Mouse (Mus musculus) splenic B cell, adult 2 months (primary cell): Measurements from ENCODE around the gene Yy1.
A peak's percentile ranks its signal among the peaks of the same experiment; 100 is the strongest.
"Not testable (repeated sequence)": the region's sequence is repeated elsewhere in the genome, so short reads cannot be mapped to it uniquely, and the experiment has no call there.

ENCODE experiments used
- DNase-seq: peaks from one replicate; pipeline ENCODE4 v3.0.0-alpha.2; 2011; ENCODE audit warnings: low read depth, low spot score
- H3K27me3 ChIP-seq: 2 replicates; pipeline ENCODE4 v1.6.1; 2012; ENCODE audit warnings: mild to moderate bottlenecking, low read length, moderate library complexity, mixed read lengths; ENCODE audit not compliant: control insufficient read depth, poor library complexity, insufficient read depth, severe bottlenecking
- H3K36me3 ChIP-seq: 2 replicates; pipeline ENCODE4 v1.6.1; 2012; ENCODE audit warnings: mild to moderate bottlenecking, low read length, moderate library complexity, mixed read lengths; ENCODE audit not compliant: control insufficient read depth, poor library complexity, insufficient read depth, severe bottlenecking

Yy1 gene

GRCm38 (mm10) chr12:108827641-108828040 is 34.9 kb downstream of the Yy1 start:
- Histone ChIP-seq H3K27me3 (no peaks in the 10 kb centered on the region), H3K36me3 (no peaks in the 10 kb centered on the region)
- DNase-seq = no peak

- no peaks in the 10 kb centered on the region for H3K36me3 ChIP-seq
- DNase-seq = no peak
- H3K27me3 ChIP-seq = no peaks in the 10 kb centered on the region
These were observed 36.9 kb downstream of the Yy1 start for GRCm38 (mm10) chr12:108829636-108830035.

- Histone ChIP-seq H3K27me3 (no peaks in the 10 kb centered on the region), H3K36me3 (no peaks in the 10 kb centered on the region)
- DNase-seq = no peak
These were observed 37.6 kb downstream of the Yy1 start for GRCm38 (mm10) chr12:108830358-108830757.

- H3K36me3 ChIP-seq = no peaks in the 10 kb centered on the region
- DNase-seq = no peak
- no peaks in the 10 kb centered on the region for H3K27me3 ChIP-seq
These were observed 39.3 kb downstream of the Yy1 start for GRCm38 (mm10) chr12:108831966-108832643.

- no peak for DNase-seq
- Histone ChIP-seq H3K36me3 (no peaks in the 10 kb centered on the region), H3K27me3 (no peaks in the 10 kb centered on the region)
These were observed 40.1 kb downstream of the Yy1 start for GRCm38 (mm10) chr12:108832851-108833250.

- DNase-seq = no peak
- H3K36me3 ChIP-seq = no peaks in the 10 kb centered on the region
- no peaks in the 10 kb centered on the region for H3K27me3 ChIP-seq
These were observed 40.6 kb downstream of the Yy1 start for GRCm38 (mm10) chr12:108833408-108833807.

GRCm38 (mm10) chr12:108834337-108834736 is 41.6 kb downstream of the Yy1 start:
- no peak for DNase-seq
- no peaks in the 10 kb centered on the region for H3K36me3 ChIP-seq
- no peaks in the 10 kb centered on the region for H3K27me3 ChIP-seq

GRCm38 (mm10) chr12:108834786-108835185 is 42.0 kb downstream of the Yy1 start:
- Histone ChIP-seq H3K27me3 (no peaks in the 10 kb centered on the region), H3K36me3 (no peaks in the 10 kb centered on the region)
- no peak for DNase-seq

- no peak for DNase-seq
These were observed 42.6 kb downstream of the Yy1 start for GRCm38 (mm10) chr12:108835208-108835839.

GRCm38 (mm10) chr12:108835840-108836409 is 43.2 kb downstream of the Yy1 start, which contains the start of the genes Slc25a29 and Slc25a47:
TSS of gene Slc25a29 (minus strand) at chr12:108835883.
TSS of gene Slc25a47 (plus strand) at chr12:108836046.
- Histone ChIP-seq H3K27me3 (no peaks in the 10 kb centered on the region), H3K36me3 (no peaks in the 10 kb centered on the region)
- peak; percentile 94 for DNase-seq

More at GRCm38 (mm10) chr12:108835208-108835839, 42.6 kb downstream of the Yy1 start:
- H3K36me3 ChIP-seq = no peaks in the 10 kb centered on the region
- H3K27me3 ChIP-seq = no peaks in the 10 kb centered on the region

- Histone ChIP-seq H3K27me3 (no peaks in the 10 kb centered on the region), H3K36me3 (no peaks in the 10 kb centered on the region)
- DNase-seq = no peak
These were observed 43.9 kb downstream of the Yy1 start for GRCm38 (mm10) chr12:108836722-108837121.

- no peaks in the 10 kb centered on the region for H3K27me3 ChIP-seq
- no peak for DNase-seq
These were observed 48.4 kb downstream of the Yy1 start for GRCm38 (mm10) chr12:108841181-108841580.

GRCm38 (mm10) chr12:108842663-108843062 is 49.9 kb downstream of the Yy1 start:
- no peak for DNase-seq
- Histone ChIP-seq H3K36me3 (no peaks in the 10 kb centered on the region), H3K27me3 (no peaks in the 10 kb centered on the region)

More at GRCm38 (mm10) chr12:108841181-108841580, 48.4 kb downstream of the Yy1 start:
- H3K36me3 ChIP-seq = no peaks in the 10 kb centered on the region

GRCm38 (mm10) chr12:108848033-108848432 is 55.3 kb downstream of the Yy1 start:
- not testable (repeated sequence) for DNase-seq, H3K36me3 ChIP-seq, H3K27me3 ChIP-seq

- DNase-seq = no peak
These were observed 56.8 kb downstream of the Yy1 start for GRCm38 (mm10) chr12:108849488-108850022.

More at GRCm38 (mm10) chr12:108849488-108850022, 56.8 kb downstream of the Yy1 start:
- no peaks in the 10 kb centered on the region for H3K27me3 ChIP-seq
- no peaks in the 10 kb centered on the region for H3K36me3 ChIP-seq
